Mouse (Mus musculus) heart, adult 2 months (tissue): ENCODE results near the gene Lrrc26.

Experiments
- CTCF ChIP-seq: fragments of 200-600 bp; IDR thresholded peaks from 2 replicates; pipeline ENCODE4 v1.8.1; 2022; ENCODE audit warnings: antibody characterized with exemption, mild to moderate bottlenecking, moderate library complexity
- EP300 ChIP-seq: fragments of 200-500 bp; IDR thresholded peaks from 2 replicates; pipeline ENCODE4 v1.6.1; 2011; ENCODE audit warnings: low read depth, low read length, control low read depth; ENCODE audit not compliant: insufficient read depth
- POLR2A ChIP-seq: fragments of 200-500 bp; IDR thresholded peaks from 2 replicates; pipeline ENCODE4 v1.6.1; 2011; ENCODE audit warnings: mild to moderate bottlenecking, low read depth, low read length, control low read depth; ENCODE audit not compliant: insufficient read depth

- TF ChIP-seq CTCF (no peak), POLR2A (no peak), EP300 (peak; percentile 74)
Measured at GRCm38 (mm10) chr2:25265897-25266656, 23.6 kb upstream of the Lrrc26 start.
